Mouse (Mus musculus): ENCODE results near the gene Leng9. TPM values are rescaled to one million over a fixed set of nuclear protein-coding genes. Genes with fewer than 3 reads are reported as not detected.
A peak's percentile ranks its signal among the peaks of the same experiment; 100 is the strongest.
"Not testable (repeated sequence)": the region's sequence is repeated elsewhere in the genome, so short reads cannot be mapped to it uniquely, and the experiment has no call there.

The Leng9 gene
- polyA plus RNA-seq (2021) = 6.4 TPM

- DNase-seq (ENCODE audit: low read depth, low spot score) = no peak
- H3K27me3 ChIP-seq = no peaks in the 10 kb centered on the region
- ATAC-seq = no peak
- POLR2A ChIA-PET = interaction anchor here (0.6 to 1.1 kb wide), 3 partner anchors 8 to 861 kb away, joined by 3 read pairs; partner anchors contain the start of genes Leng8, Myadm and Prkcg
- in situ Hi-C loops (cut with MboI; ENCODE audit: low pct_unique_long_range_greater_than_20kb) = loop anchor here (25.0 kb wide), 1 partner anchor 937 kb away; the partner anchor contains the start of gene Epn1
- CTCF ChIA-PET = interaction anchor here (0.7 to 1.0 kb wide), 2 partner anchors 19 to 277 kb away, joined by 3 read pairs; no protein-coding TSS in a partner anchor
- TF ChIP-seq CTCF (IDR thresholded peaks at IDR 0.05) = no peak
These were observed at the start of gene Leng9 for GRCm38 (mm10) chr7:4150059-4150541. Gene Leng9, minus strand, starts transcription at chr7:4150374.

GRCm38 (mm10) chr7:4178438-4178837 is 28.3 kb upstream of the Leng9 start:
- ATAC-seq = peak; percentile 39

GRCm38 (mm10) chr7:4170193-4170938 is 20.2 kb upstream of the Leng9 start:
- POLR2A ChIA-PET = no interaction called here
- H3K27me3 ChIP-seq = no peaks in the 10 kb centered on the region
- in situ Hi-C loops (cut with MboI; ENCODE audit: low pct_unique_long_range_greater_than_20kb) = loop anchor here (25.0 kb wide), 1 partner anchor 917 kb away; the partner anchor contains the start of gene Epn1
- DNase-seq (ENCODE audit: low read depth, low spot score) (no peak), ATAC-seq (no peak)
- TF ChIP-seq CTCF (IDR thresholded peaks at IDR 0.05) = no peak
- CTCF ChIA-PET = no interaction called here

More at GRCm38 (mm10) chr7:4178438-4178837, 28.3 kb upstream of the Leng9 start:
- peak; percentile 43 for DNase-seq (ENCODE audit: low read depth, low spot score)
- TF ChIP-seq CTCF (IDR thresholded peaks at IDR 0.05) = no peak
- POLR2A ChIA-PET = no interaction called here
- CTCF ChIA-PET = no interaction called here
- H3K27me3 ChIP-seq = peaks cover 10% of the 10 kb centered on the region
- in situ Hi-C loops (cut with MboI; ENCODE audit: low pct_unique_long_range_greater_than_20kb) = no loop called here

GRCm38 (mm10) chr7:4167098-4167497 is 16.9 kb upstream of the Leng9 start:
- no peaks in the 10 kb centered on the region for H3K27me3 ChIP-seq
- ChIA-PET CTCF (no interaction called here), POLR2A (no interaction called here)
- no peak for TF ChIP-seq CTCF (IDR thresholded peaks at IDR 0.05)
- no peak for ATAC-seq
- no peak for DNase-seq (ENCODE audit: low read depth, low spot score)
- in situ Hi-C loops (cut with MboI; ENCODE audit: low pct_unique_long_range_greater_than_20kb) = loop anchor here (25.0 kb wide), 1 partner anchor 920 kb away; the partner anchor contains the start of gene Epn1

- no peak for TF ChIP-seq CTCF (IDR thresholded peaks at IDR 0.05)
- ATAC-seq = no peak
- POLR2A ChIA-PET = no interaction called here
These were observed 15.1 kb upstream of the Leng9 start for GRCm38 (mm10) chr7:4165286-4165685.

GRCm38 (mm10) chr7:4164090-4164910 is 14.1 kb upstream of the Leng9 start, which contains the start of gene Cdc42ep5:
Gene Cdc42ep5, minus strand, starts transcription at chr7:4164860.
- ChIA-PET CTCF (interaction anchor here (1.6 kb wide), 1 partner anchor 18 kb away, joined by 3 read pairs; no protein-coding TSS in a partner anchor), POLR2A (no interaction called here)
- ATAC-seq (peak; percentile 64), DNase-seq (ENCODE audit: low read depth, low spot score) (no peak)
- in situ Hi-C loops (cut with MboI; ENCODE audit: low pct_unique_long_range_greater_than_20kb) = loop anchor here (25.0 kb wide), 1 partner anchor 923 kb away; the partner anchor contains the start of gene Epn1
- no peaks in the 10 kb centered on the region for H3K27me3 ChIP-seq
- TF ChIP-seq CTCF (IDR thresholded peaks at IDR 0.05) = no peak

More at GRCm38 (mm10) chr7:4165286-4165685, 15.1 kb upstream of the Leng9 start:
- CTCF ChIA-PET = no interaction called here
- in situ Hi-C loops (cut with MboI; ENCODE audit: low pct_unique_long_range_greater_than_20kb) = loop anchor here (25.0 kb wide), 1 partner anchor 922 kb away; the partner anchor contains the start of gene Epn1
- DNase-seq (ENCODE audit: low read depth, low spot score) = no peak
- no peaks in the 10 kb centered on the region for H3K27me3 ChIP-seq

- no peaks in the 10 kb centered on the region for H3K27me3 ChIP-seq
- TF ChIP-seq CTCF (IDR thresholded peaks at IDR 0.05) = no peak
These were observed 13.4 kb upstream of the Leng9 start for GRCm38 (mm10) chr7:4163571-4164072.

GRCm38 (mm10) chr7:4161596-4161995 is 11.4 kb upstream of the Leng9 start:
- ATAC-seq; CTCF ChIA-PET; POLR2A ChIA-PET; H3K27me3 ChIP-seq; DNase-seq (ENCODE audit: low read depth, low spot score): not testable (repeated sequence)
- in situ Hi-C loops (cut with MboI; ENCODE audit: low pct_unique_long_range_greater_than_20kb) = loop anchor here (25.0 kb wide), 1 partner anchor 926 kb away; the partner anchor contains the start of gene Epn1

More at GRCm38 (mm10) chr7:4163571-4164072, 13.4 kb upstream of the Leng9 start:
- ATAC-seq (no peak), DNase-seq (ENCODE audit: low read depth, low spot score) (no peak)
- CTCF ChIA-PET = interaction anchor here (1.6 kb wide), 1 partner anchor 17 kb away, joined by 3 read pairs; no protein-coding TSS in a partner anchor
- POLR2A ChIA-PET = no interaction called here
- in situ Hi-C loops (cut with MboI; ENCODE audit: low pct_unique_long_range_greater_than_20kb) = loop anchor here (25.0 kb wide), 1 partner anchor 924 kb away; the partner anchor contains the start of gene Epn1

- ChIA-PET CTCF (no interaction called here), POLR2A (no interaction called here)
- H3K27me3 ChIP-seq = no peaks in the 10 kb centered on the region
- no peak for TF ChIP-seq CTCF (IDR thresholded peaks at IDR 0.05)
- in situ Hi-C loops (cut with MboI; ENCODE audit: low pct_unique_long_range_greater_than_20kb) = loop anchor here (25.0 kb wide), 1 partner anchor 932 kb away; the partner anchor contains the start of gene Epn1
- DNase-seq (ENCODE audit: low read depth, low spot score) (no peak), ATAC-seq (no peak)
These were observed 4.8 kb upstream of the Leng9 start for GRCm38 (mm10) chr7:4154976-4155375.

- no peaks in the 10 kb centered on the region for H3K27me3 ChIP-seq
- in situ Hi-C loops (cut with MboI; ENCODE audit: low pct_unique_long_range_greater_than_20kb) = loop anchor here (25.0 kb wide), 1 partner anchor 933 kb away; the partner anchor contains the start of gene Epn1
- no peak for DNase-seq (ENCODE audit: low read depth, low spot score)
- POLR2A ChIA-PET = interaction anchor here (0.7 kb wide), 1 partner anchor 270 kb away, joined by 3 read pairs; no protein-coding TSS in a partner anchor
- CTCF ChIA-PET = no interaction called here
- TF ChIP-seq CTCF (IDR thresholded peaks at IDR 0.05) = no peak
- no peak for ATAC-seq
These were observed 4.2 kb upstream of the Leng9 start for GRCm38 (mm10) chr7:4154356-4154755.
